Mouse (Mus musculus) heart, embryonic 11.5 days (tissue): ENCODE measurements around the gene Tmem54. TPM values are rescaled to one million over a fixed set of nuclear protein-coding genes. Genes with fewer than 3 reads are reported as not detected.

Experiments
- ATAC-seq: fragments of 200-750 bp; cut with Nextera tagmentation; replicated peaks from 2 replicates; pipeline ENCODE4 v1.8.0; 2017; ENCODE audit warnings: moderate library complexity; ENCODE audit not compliant: insufficient number of reproducible peaks, low FRiP score, low TSS enrichment
- H3K27ac ChIP-seq: fragments of 300-500 bp; sonication (generic); 2 replicates; pipeline ENCODE4 v1.5.1; 2014; ENCODE audit warnings: mild to moderate bottlenecking, low read depth, low read length
- H3K27me3 ChIP-seq: fragments of 300-500 bp; sonication (generic); 2 replicates; pipeline ENCODE4 v1.6.1; 2014; ENCODE audit warnings: mild to moderate bottlenecking, low read length, mixed read lengths; ENCODE audit not compliant: control insufficient read depth, insufficient read depth
- H3K36me3 ChIP-seq: fragments of 300-500 bp; sonication (generic); 2 replicates; pipeline ENCODE4 v1.6.1; 2014; ENCODE audit warnings: mild to moderate bottlenecking, low read length, moderate library complexity, mixed read lengths; ENCODE audit not compliant: control insufficient read depth, insufficient read depth
- H3K4me1 ChIP-seq: fragments of 300-500 bp; sonication (generic); 2 replicates; pipeline ENCODE4 v1.6.1; 2014; ENCODE audit warnings: low read length; ENCODE audit not compliant: control insufficient read depth, insufficient read depth
- H3K4me2 ChIP-seq: fragments of 300-500 bp; sonication (generic); 2 replicates; pipeline ENCODE4 v1.6.1; 2014; ENCODE audit warnings: mild to moderate bottlenecking, moderate library complexity
- H3K4me3 ChIP-seq: fragments of 300-500 bp; sonication (generic); 2 replicates; pipeline ENCODE4 v1.5.1; 2014; ENCODE audit warnings: low read depth, low read length
- H3K9ac ChIP-seq: fragments of 300-500 bp; sonication (generic); 2 replicates; pipeline ENCODE4 v1.6.1; 2014; ENCODE audit warnings: mild to moderate bottlenecking, low read depth, low read length, moderate library complexity
- H3K9me3 ChIP-seq: fragments of 300-500 bp; sonication (generic); replicated peaks from 2 replicates; pipeline ENCODE4 v1.6.1; 2016; ENCODE audit warnings: low read length; ENCODE audit not compliant: control insufficient read depth
- WGBS: fragments of 180-500 bp; shearing (Covaris S2); extraction: QIAGEN DNeasy Blood & Tissue Kit; methylation state at CpG from one replicate; pipeline ENCODE4 v1.1.7; 2014; ENCODE audit not compliant: insufficient replicate concordance; 5-methylcytosine and 5-hydroxymethylcytosine counted together
- polyA plus RNA-seq: library from polyadenylated mRNA; unstranded; fragments of >200 nt; fragmentation: Nextera tagmentation; extraction: Ambion mirVana; gene quantifications from 2 replicates; pipeline ENCODE4 v1.2.1, GENCODE M21; 2014

Tmem54 gene
- polyA plus RNA-seq, 1 experiment from 2014 or later = 0.66 TPM

DNA sequence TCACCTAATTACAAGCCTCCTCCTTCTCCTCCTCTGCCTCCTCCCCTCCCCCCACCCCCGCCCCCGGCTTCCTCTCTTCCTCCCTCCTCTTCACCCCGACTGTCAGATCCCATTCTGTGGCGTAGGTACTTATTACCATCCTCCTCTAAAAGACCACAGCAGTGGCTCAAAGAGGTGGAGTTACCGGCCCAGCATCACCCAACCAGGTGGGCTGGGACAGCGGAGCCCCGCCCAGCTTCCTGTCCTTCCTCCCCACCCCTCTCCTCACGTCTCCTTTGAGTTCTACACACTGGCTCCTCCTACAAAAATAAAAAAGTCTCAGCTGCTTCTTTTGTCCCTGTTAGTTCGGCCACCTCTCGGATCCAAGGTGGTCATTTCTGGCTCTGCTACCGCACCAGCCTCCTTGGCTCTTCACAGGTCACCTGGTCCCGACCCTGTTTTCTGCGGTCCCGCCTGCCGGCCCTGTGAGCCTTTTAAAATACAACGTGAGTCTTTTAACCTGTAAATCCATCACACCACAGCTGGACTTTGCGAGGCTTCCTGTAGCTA lies 25.5 kb downstream of the Tmem54 start:
- Histone ChIP-seq H3K4me2 (peak overlapping the region; percentile 54), H3K4me3 (peak overlapping the region; percentile 16; the same call in 1 of the 2 replicates), H3K27me3 (peaks cover 30% of the 10 kb centered on the region), H3K9ac (no peak overlapping the region; the same call in 1 of the 2 replicates), H3K27ac (0 out of 2 replicates have a peak overlapping the region, but pooled peaks have one; percentile 6), H3K9me3 (no peaks in the 10 kb centered on the region), H3K36me3 (no peaks in the 10 kb centered on the region), H3K4me1 (peaks cover 18% of the 10 kb centered on the region)
- peak; percentile 39; the same call in 1 of the 2 replicates for ATAC-seq
- 3% methylated on average over 17 of the region's 17 CpGs for WGBS

DNA sequence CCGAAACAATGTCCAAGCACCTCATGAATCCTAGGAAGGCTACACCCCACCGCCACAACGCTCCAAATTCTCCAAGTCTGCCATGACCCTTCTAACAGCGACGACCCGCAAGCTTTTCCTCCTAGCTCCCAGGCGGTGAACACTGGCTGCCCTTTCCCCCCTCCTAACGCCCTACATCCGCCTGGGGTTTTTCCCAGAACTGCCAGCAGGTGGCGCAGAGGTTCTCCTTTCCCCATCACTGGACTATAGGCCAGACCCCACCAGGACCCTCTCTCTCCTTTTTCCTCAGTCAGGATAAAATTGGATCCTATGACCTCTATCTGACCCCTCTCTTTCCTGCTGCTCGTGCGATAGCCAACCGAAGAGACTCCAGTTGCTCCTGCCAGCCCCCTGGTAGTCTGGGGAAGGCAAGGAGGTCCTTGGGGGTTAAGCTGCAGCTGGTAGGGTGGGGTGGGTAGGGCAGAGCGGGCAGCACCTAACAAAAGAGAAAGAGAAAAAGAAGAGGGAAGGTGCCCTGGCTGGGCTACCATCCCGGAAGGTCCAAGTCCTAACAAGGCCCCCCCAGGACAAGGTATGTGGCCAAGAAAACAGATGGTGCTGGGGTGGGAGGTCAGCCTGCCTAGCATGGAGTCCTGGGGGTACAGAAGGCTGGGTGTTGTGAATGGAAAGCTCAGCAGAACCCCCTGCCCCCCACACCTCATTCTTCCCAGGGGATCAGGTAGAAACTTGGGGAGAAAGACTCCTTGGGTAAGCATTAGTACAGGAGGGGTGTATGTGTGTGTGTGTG lies 29.6 kb downstream of the Tmem54 start:
- WGBS = 9% methylated on average over 15 of the region's 15 CpGs
- Histone ChIP-seq H3K27me3 (peaks cover 50% of the 10 kb centered on the region), H3K4me2 (peak overlapping the region; percentile 46), H3K4me3 (peak overlapping the region; percentile 2; the same call in 1 of the 2 replicates), H3K9ac (peak overlapping the region; percentile 30; the same call in 1 of the 2 replicates), H3K27ac (no peak overlapping the region), H3K36me3 (no peaks in the 10 kb centered on the region), H3K9me3 (no peaks in the 10 kb centered on the region), H3K4me1 (peaks cover 28% of the 10 kb centered on the region)
- ATAC-seq = no peak

DNA sequence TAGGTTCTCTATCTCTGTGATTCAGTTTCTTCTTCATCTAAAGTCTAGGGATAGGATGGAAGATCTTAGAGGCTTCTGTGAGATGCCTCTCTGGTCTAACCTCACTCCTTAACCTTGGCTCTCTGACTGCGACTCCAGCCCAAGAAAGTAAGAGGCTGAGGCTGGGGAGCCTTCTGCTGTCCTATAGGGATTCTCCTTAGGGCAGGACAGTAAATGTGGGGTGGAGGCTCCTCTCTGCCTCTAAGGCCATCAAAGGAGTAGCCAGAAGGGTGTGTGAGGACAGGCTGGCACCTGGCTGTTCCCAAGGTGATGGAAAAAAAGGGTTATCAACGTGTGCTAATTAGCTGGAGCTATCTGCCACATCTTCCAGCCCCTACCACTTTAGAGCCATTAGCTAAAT lies 30.3 kb downstream of the Tmem54 start:
- Histone ChIP-seq H3K36me3 (no peaks in the 10 kb centered on the region), H3K27me3 (peaks cover 50% of the 10 kb centered on the region), H3K9me3 (no peaks in the 10 kb centered on the region), H3K27ac (no peak overlapping the region), H3K4me3 (no peak overlapping the region), H3K4me1 (peaks cover 23% of the 10 kb centered on the region), H3K4me2 (no peak overlapping the region), H3K9ac (no peak overlapping the region)
- ATAC-seq = no peak
- WGBS = 49% methylated on average over 2 of the region's 2 CpGs

DNA sequence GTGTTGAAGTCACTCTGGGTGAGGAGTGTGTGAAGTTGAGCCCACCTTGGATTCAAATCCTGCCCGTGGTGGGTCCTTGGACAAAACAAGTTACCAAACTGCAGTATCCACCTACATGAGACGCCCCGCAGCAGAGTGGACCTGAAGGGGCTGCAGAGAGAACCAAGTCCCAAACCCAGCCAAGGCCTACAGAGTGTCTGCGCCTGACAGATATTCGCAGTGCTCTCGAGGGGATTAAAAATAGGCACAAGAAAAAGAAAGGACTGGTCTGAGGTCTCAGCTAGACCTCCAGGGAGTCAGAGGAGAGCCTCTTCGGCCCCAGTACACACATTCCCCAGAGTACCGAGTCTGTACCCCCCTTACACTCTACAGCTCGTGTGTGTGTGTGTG lies 30.8 kb downstream of the Tmem54 start:
- peak overlapping the region; percentile 69; the same call in 1 of the 2 replicates for H3K9ac ChIP-seq
- no peaks in the 10 kb centered on the region for H3K9me3 ChIP-seq
- H3K4me3 ChIP-seq = peak overlapping the region; percentile 65
- no peaks in the 10 kb centered on the region for H3K36me3 ChIP-seq
- 19% methylated on average over 9 of the region's 9 CpGs for WGBS
- H3K4me1 ChIP-seq = peaks cover 23% of the 10 kb centered on the region
- no peak overlapping the region for H3K27ac ChIP-seq
- H3K27me3 ChIP-seq = peaks cover 50% of the 10 kb centered on the region
- ATAC-seq = no peak
- H3K4me2 ChIP-seq = peak overlapping the region; percentile 90

DNA sequence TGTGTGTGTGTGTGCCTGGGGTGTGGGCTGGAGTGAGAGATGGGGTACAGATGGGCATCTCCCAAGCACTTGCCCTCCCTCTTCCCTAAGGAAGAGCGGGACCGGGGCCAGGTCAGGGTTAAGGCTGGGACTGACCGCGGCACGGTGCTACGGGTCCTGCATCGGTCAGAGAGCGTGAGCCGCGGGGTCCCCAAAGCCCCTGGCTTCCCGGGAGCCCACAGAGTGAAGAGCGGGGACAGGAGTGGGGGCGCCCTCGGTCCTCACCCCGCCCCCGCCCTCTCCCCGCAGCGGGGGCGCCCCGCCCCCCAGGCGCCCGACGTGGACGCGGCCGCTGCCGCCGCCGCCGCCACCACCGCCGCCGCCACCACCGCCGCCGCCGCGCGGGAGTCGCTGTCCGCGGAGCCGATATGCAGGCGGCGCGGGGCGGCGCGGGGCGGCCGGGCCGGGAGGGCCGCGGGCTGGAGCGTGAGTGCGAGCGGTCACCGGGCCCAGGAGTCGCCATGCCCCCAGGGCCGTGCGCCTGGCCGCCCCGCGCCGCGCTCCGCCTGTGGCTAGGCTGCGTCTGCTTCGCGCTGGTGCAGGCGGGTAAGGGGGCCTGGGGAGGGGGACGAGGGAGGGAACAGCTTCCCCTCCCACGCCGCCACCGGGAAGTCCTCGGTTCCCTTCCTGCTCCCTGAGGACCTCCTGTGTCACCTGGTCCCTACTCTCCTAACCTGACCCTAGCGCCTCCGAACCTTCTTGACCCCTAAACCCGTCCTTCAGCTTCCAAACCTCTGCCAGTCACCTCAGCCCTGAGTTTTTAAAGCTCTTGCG lies 31.4 kb downstream of the Tmem54 start, which contains the start of gene Fndc5:
Gene Fndc5 (plus strand): TSS at position 421 of the 813 bp plus-strand sequence.
- H3K27me3 ChIP-seq = peaks cover 46% of the 10 kb centered on the region
- ATAC-seq = no peak; the same call in 1 of the 2 replicates
- 1% methylated on average over 62 of the region's 80 CpGs for WGBS
- H3K4me2 ChIP-seq = peak within 1 kb of the TSS; percentile 90
- H3K4me3 ChIP-seq = peak within 1 kb of the TSS; percentile 65
- peak within 1 kb of the TSS; percentile 69 for H3K9ac ChIP-seq
- H3K36me3 ChIP-seq = no peaks in the 10 kb centered on the region
- H3K9me3 ChIP-seq = no peaks in the 10 kb centered on the region
- no peak within 1 kb of the TSS for H3K27ac ChIP-seq
- peaks cover 29% of the 10 kb centered on the region for H3K4me1 ChIP-seq

DNA sequence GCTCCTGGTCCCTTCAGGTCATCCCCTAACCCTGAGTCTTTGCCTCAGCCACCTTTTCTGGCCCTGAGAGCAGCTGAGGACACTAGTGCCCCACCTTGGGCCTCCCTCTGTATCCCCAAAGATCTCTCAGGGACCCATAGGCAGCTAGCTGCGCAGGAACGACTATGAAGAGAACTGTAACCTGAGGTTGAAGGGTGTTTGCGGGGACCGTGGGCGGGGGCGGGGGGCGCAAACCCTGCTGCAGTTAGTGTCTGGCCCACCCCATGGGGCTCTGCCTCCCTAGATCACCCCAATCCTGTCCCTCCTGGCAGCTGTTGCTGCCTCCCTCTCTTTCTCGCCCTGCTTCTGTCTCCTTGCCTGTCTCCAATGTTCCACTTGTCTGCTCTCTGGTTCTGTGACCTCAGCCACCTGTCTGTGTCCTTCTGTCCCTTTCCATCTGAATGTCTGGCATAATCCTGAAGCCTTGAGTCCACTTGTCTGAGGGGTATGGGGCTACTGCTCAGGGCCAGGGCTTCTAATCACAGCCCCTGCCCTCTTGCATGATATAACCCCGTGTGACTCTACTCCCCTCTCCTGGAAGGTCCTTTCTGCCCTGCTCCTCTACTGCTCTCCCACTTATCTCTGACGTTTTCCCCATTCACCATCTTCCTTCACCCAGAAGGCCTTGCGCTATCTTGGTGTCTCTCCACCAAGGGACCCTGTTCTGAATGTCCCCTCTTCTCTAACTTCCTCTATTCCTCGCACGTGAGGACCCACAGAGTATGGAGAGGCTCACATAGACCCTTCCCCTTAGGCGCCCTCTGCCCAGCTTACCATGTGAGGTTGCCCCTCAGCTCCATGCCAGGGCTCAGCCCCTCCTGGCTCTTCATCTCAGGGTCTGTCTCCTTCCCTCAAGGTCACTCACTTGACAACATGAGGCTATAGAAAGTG lies 32.3 kb downstream of the Tmem54 start:
- Histone ChIP-seq H3K36me3 (no peaks in the 10 kb centered on the region), H3K9me3 (no peaks in the 10 kb centered on the region), H3K9ac (peak overlapping the region; percentile 69; the same call in 1 of the 2 replicates), H3K27ac (no peak overlapping the region), H3K4me1 (peaks cover 33% of the 10 kb centered on the region), H3K4me2 (peak overlapping the region; percentile 90), H3K4me3 (peak overlapping the region; percentile 65), H3K27me3 (peaks cover 41% of the 10 kb centered on the region)
- 42% methylated on average over 14 of the region's 14 CpGs for WGBS
- no peak for ATAC-seq

DNA sequence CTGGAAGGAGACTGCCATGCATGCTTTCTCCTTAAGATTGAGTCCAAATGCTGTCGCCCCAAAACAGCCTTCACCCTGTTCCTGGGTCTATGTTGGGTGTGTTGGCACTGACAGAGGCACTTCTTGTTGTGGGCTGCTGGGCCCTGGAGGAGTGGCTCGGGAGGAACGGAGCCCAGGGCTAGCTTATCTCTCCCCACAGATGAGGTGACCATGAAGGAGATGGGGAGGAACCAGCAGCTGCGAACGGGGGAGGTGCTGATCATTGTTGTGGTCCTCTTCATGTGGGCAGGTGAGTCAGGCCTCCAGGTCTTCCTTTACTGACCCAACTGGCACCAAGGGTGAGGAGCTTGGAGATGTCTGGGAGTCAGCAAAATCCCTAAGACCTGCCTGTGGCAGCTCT lies 34.3 kb downstream of the Tmem54 start:
- Histone ChIP-seq H3K4me3 (no peak overlapping the region), H3K9ac (no peak overlapping the region), H3K27ac (no peak overlapping the region), H3K4me1 (peaks cover 36% of the 10 kb centered on the region), H3K4me2 (no peak overlapping the region), H3K27me3 (peaks cover 41% of the 10 kb centered on the region), H3K36me3 (no peaks in the 10 kb centered on the region), H3K9me3 (no peaks in the 10 kb centered on the region)
- no peak for ATAC-seq
- 60% methylated on average over 5 of the region's 5 CpGs for WGBS
